Mouse (Mus musculus) spleen, adult 12 weeks (tissue): ENCODE data around the gene Rnh1.

Experiments used
- DNase-seq: peaks from one replicate; pipeline ENCODE4 v3.0.0; 2022; ENCODE audit warnings: low spot score

The Rnh1 gene

GRCm38 (mm10) chr7:141172116-141173006, at the start of gene Rnh1:
Rnh1 (minus strand) TSS chr7:141172857.
- peak; percentile 87 for DNase-seq

GRCm38 (mm10) chr7:141222126-141222467, 49.4 kb upstream of the Rnh1 start:
- DNase-seq = no peak

- peak; percentile 95 for DNase-seq
These were observed 48.8 kb upstream of the Rnh1 start for GRCm38 (mm10) chr7:141221249-141222125.

GRCm38 (mm10) chr7:141220377-141220776, 47.7 kb upstream of the Rnh1 start:
- no peak for DNase-seq

GRCm38 (mm10) chr7:141219558-141220099, 47.0 kb upstream of the Rnh1 start:
- no peak for DNase-seq

- no peak for DNase-seq
These were observed 46.0 kb upstream of the Rnh1 start for GRCm38 (mm10) chr7:141218557-141219133.

- DNase-seq = no peak
These were observed 45.5 kb upstream of the Rnh1 start for GRCm38 (mm10) chr7:141218141-141218540.

- DNase-seq = no peak
These were observed 44.8 kb upstream of the Rnh1 start for GRCm38 (mm10) chr7:141217343-141218013.

GRCm38 (mm10) chr7:141216894-141217293, 44.2 kb upstream of the Rnh1 start:
- DNase-seq = no peak

- no peak for DNase-seq
These were observed 43.5 kb upstream of the Rnh1 start for GRCm38 (mm10) chr7:141215880-141216733.

- DNase-seq = peak; percentile 95
These were observed 42.6 kb upstream of the Rnh1 start, which contains the start of gene Rassf7 for GRCm38 (mm10) chr7:141215101-141215879. Rassf7 (plus strand) TSS chr7:141215860.

- no peak for DNase-seq
These were observed 41.7 kb upstream of the Rnh1 start for GRCm38 (mm10) chr7:141214310-141214709.

GRCm38 (mm10) chr7:141213605-141214235, 41.1 kb upstream of the Rnh1 start, which contains the start of gene Lmntd2:
Lmntd2 (minus strand) TSS chr7:141214080.
- DNase-seq = no peak

- no peak for DNase-seq
These were observed 40.5 kb upstream of the Rnh1 start for GRCm38 (mm10) chr7:141213133-141213532.

- no peak for DNase-seq
These were observed 38.0 kb upstream of the Rnh1 start for GRCm38 (mm10) chr7:141210606-141211131.

- DNase-seq = no peak
These were observed 37.5 kb upstream of the Rnh1 start for GRCm38 (mm10) chr7:141210137-141210536.

GRCm38 (mm10) chr7:141209526-141209925, 36.9 kb upstream of the Rnh1 start:
- peak; percentile 37 for DNase-seq

- DNase-seq = no peak
These were observed 33.7 kb upstream of the Rnh1 start for GRCm38 (mm10) chr7:141206182-141206937.
